Comparison of ENCODE assay signal across 8 mouse cellular contexts in genomic region chr3:89393605-89394004, GRCm38 (mm10). TPM values are rescaled to one million over a fixed set of nuclear protein-coding genes. Genes with fewer than 3 reads are reported as not detected.
A peak's percentile ranks its signal among the peaks of the same experiment; 100 is the strongest.
DNase-seq lines count a peak whose midpoint lies in the region; ATAC-seq and TF ChIP-seq lines count a peak whose summit lies in the region.

No protein-coding gene starts in this region.

- peak overlapping the region; percentile 66 for H3ac ChIP-seq in myocyte (ENCODE audit: control insufficient read depth, insufficient read length)

- peak; percentile 48 for TF ChIP-seq POLR2A in myocyte (IDR thresholded peaks at IDR 0.05; ENCODE audit: insufficient read length, low read depth)

- DNase-seq in c-Kit-negative CD71-positive TER-119-positive erythroid progenitor cells, embryonic 14.5 days (ENCODE audit: low read depth, low spot score), result peak; percentile 75
- DNase-seq in fat pad, adult 2 months (ENCODE audit: extremely low read depth, low read depth, low spot score), result peak; percentile 73
- DNase-seq in kidney, postnatal 10 days, result peak; percentile 99
- DNase-seq in liver, embryonic 11.5 days (ENCODE audit: low spot score), result peak; percentile 96
- DNase-seq in spleen, postnatal 4 days (ENCODE audit: low spot score in 2 of 2), result peak; percentile 95 to 96

- H3K4me1 ChIP-seq in heart, embryonic 13.5 days, result peaks cover 48% of the 10 kb centered on the region
- H3K4me1 ChIP-seq in liver, embryonic 11.5 days (replicated peaks; ENCODE audit: control insufficient read depth, insufficient read depth, low read length), result peaks cover 38% of the 10 kb centered on the region

- H3K27ac ChIP-seq in heart, embryonic 13.5 days (replicated peaks), result peak overlapping the region; percentile 97
- peak overlapping the region; percentile 88 for H3K27ac ChIP-seq in liver, embryonic 11.5 days (ENCODE audit: low read depth, low read length)

- peak overlapping the region; percentile 76 for H3K4me3 ChIP-seq in heart, embryonic 13.5 days
- H3K4me3 ChIP-seq in liver, embryonic 11.5 days (ENCODE audit: low read depth, low read length), result peak overlapping the region; percentile 64
- H3K4me3 ChIP-seq in myocyte, result peak overlapping the region; percentile 99

- H3K9ac ChIP-seq in heart, embryonic 13.5 days, result peak overlapping the region; percentile 92
- H3K9ac ChIP-seq in liver, embryonic 11.5 days (ENCODE audit: low read depth, low read length), result peak overlapping the region; percentile 70

- WGBS in heart, embryonic 13.5 days, result under 1% methylated on average over 15 of the region's 15 CpGs
- WGBS in liver, embryonic 11.5 days, result under 1% methylated on average over 15 of the region's 15 CpGs

- no peaks in the 10 kb centered on the region for H3K27me3 ChIP-seq in heart, embryonic 13.5 days (replicated peaks)
- no peaks in the 10 kb centered on the region; the same call in 1 of the 2 replicates for H3K27me3 ChIP-seq in liver, embryonic 11.5 days (replicated peaks; ENCODE audit: control insufficient read depth, insufficient read depth, low read length)
- no peaks in the 10 kb centered on the region for H3K27me3 ChIP-seq in myocyte (ENCODE audit: control insufficient read depth, insufficient read depth, insufficient read length)

- peak; percentile 78 for ATAC-seq in CD4-positive, CD25-positive, alpha-beta regulatory T cell, adult 4 months
- ATAC-seq in heart, embryonic 13.5 days (ENCODE audit: extremely low read depth, insufficient number of reproducible peaks, low FRiP score, low TSS enrichment), result peak; percentile 91
- ATAC-seq in liver, embryonic 11.5 days (replicated peaks; ENCODE audit: low FRiP score), result peak; percentile 92

- H3K4me2 ChIP-seq in heart, embryonic 13.5 days, result peak overlapping the region; percentile 97
- peak overlapping the region; percentile 99 for H3K4me2 ChIP-seq in liver, embryonic 11.5 days
- peak overlapping the region; percentile 90 for H3K4me2 ChIP-seq in myocyte (ENCODE audit: low read depth)

- peaks cover 35% of the 10 kb centered on the region for H3K79me2 ChIP-seq in myocyte (ENCODE audit: control insufficient read depth, insufficient read depth)

- H3K9me3 ChIP-seq in heart, embryonic 13.5 days, result no peaks in the 10 kb centered on the region
- no peaks in the 10 kb centered on the region for H3K9me3 ChIP-seq in liver, embryonic 11.5 days (ENCODE audit: control insufficient read depth, low read length)

- no peaks in the 10 kb centered on the region for H3K36me3 ChIP-seq in heart, embryonic 13.5 days
- no peaks in the 10 kb centered on the region for H3K36me3 ChIP-seq in liver, embryonic 11.5 days (ENCODE audit: control insufficient read depth, insufficient read depth, low read length)
- H3K36me3 ChIP-seq in myocyte (ENCODE audit: control insufficient read depth, insufficient read depth), result no peaks in the 10 kb centered on the region

TF ChIP-seq in myocyte, 11 proteins besides CTCF, POLR2A, EP300 and RAD21:
- TF ChIP-seq MYOG (IDR thresholded peaks at IDR 0.05; ENCODE audit: control insufficient read depth in 1 of 3, insufficient read depth in 1 of 3, insufficient read length in 2 of 3, low read depth in 2 of 3), result peak in 1 of 3 experiments; percentile 23
- TF ChIP-seq POLR2AphosphoS2 (IDR thresholded peaks at IDR 0.05; ENCODE audit: insufficient read length, low read depth), result peak; percentile 55
- no peak for TF ChIP-seq MAX (IDR thresholded peaks at IDR 0.05; ENCODE audit: low read depth)
- peak in 1 of 3 experiments; percentile 18 for TF ChIP-seq MYOD1 (IDR thresholded peaks at IDR 0.05; ENCODE audit: control insufficient read depth in 1 of 3, insufficient read length in 2 of 3, low read depth in 2 of 3)
- TF ChIP-seq SRF (IDR thresholded peaks at IDR 0.05; ENCODE audit: control insufficient read depth, insufficient read length, low read depth), result peak; percentile 78

RNA-seq across cellular contexts. Expression of gene Zbtb7b, which starts 1.0 kb away (rescaled TPM):
- 10 to 100 TPM; 11.7 to 13.2 TPM for polyA plus RNA-seq in CD4-positive, CD25-positive, alpha-beta regulatory T cell, adult 4 months (2017; shearing (Covaris generic))
- 1.9 and 2.1 TPM in 2 replicates for polyA plus RNA-seq in heart, embryonic 13.5 days (2015; fragmentation: Nextera tagmentation; extraction: Ambion mirVana)
- polyA plus RNA-seq in liver, embryonic 11.5 days (2014; fragmentation: Nextera tagmentation; extraction: Ambion mirVana), result 1.5 and 2.1 TPM in 2 replicates
- polyA plus RNA-seq in myocyte (2012; fragmentation: generic; extraction: Trizol), result 47.0 TPM

RNA-seq across cellular contexts. Expression of gene Lenep, which starts 9.0 kb away (rescaled TPM):
- 1 to 10 TPM in 1 of 2 experiments, not detected in 1; 5.3 TPM for polyA plus RNA-seq in CD4-positive, CD25-positive, alpha-beta regulatory T cell, adult 4 months (2017; shearing (Covaris generic))
- polyA plus RNA-seq in heart, embryonic 13.5 days (2015; fragmentation: Nextera tagmentation; extraction: Ambion mirVana), result 0.75 TPM in 1 of 2 replicates, not detected in the other
- polyA plus RNA-seq in liver, embryonic 11.5 days (2014; fragmentation: Nextera tagmentation; extraction: Ambion mirVana), result not detected in 2 replicates
- polyA plus RNA-seq in myocyte (2012; fragmentation: generic; extraction: Trizol), result not detected

RNA-seq across cellular contexts. Expression of gene Flad1, which starts 18.1 kb away (rescaled TPM):
- 10 to 100 TPM; 52.2 to 71.7 TPM for polyA plus RNA-seq in CD4-positive, CD25-positive, alpha-beta regulatory T cell, adult 4 months (2017; shearing (Covaris generic))
- 30.3 and 32.0 TPM in 2 replicates for polyA plus RNA-seq in heart, embryonic 13.5 days (2015; fragmentation: Nextera tagmentation; extraction: Ambion mirVana)
- 34.3 and 37.8 TPM in 2 replicates for polyA plus RNA-seq in liver, embryonic 11.5 days (2014; fragmentation: Nextera tagmentation; extraction: Ambion mirVana)
- 19.8 TPM for polyA plus RNA-seq in myocyte (2012; fragmentation: generic; extraction: Trizol)

RNA-seq across cellular contexts. Expression of gene Cks1b, which starts 24.6 kb away (rescaled TPM):
- 10 to 100 TPM; 21.6 to 40.2 TPM for polyA plus RNA-seq in CD4-positive, CD25-positive, alpha-beta regulatory T cell, adult 4 months (2017; shearing (Covaris generic))
- 339 and 400 TPM in 2 replicates for polyA plus RNA-seq in heart, embryonic 13.5 days (2015; fragmentation: Nextera tagmentation; extraction: Ambion mirVana)
- 498 and 502 TPM in 2 replicates for polyA plus RNA-seq in liver, embryonic 11.5 days (2014; fragmentation: Nextera tagmentation; extraction: Ambion mirVana)
- polyA plus RNA-seq in myocyte (2012; fragmentation: generic; extraction: Trizol), result 113 TPM

RNA-seq across cellular contexts. Expression of gene Shc1, which starts 24.6 kb away (rescaled TPM):
- polyA plus RNA-seq in CD4-positive, CD25-positive, alpha-beta regulatory T cell, adult 4 months (2017; shearing (Covaris generic)), result 10 to 100 TPM; 33.2 to 35.2 TPM
- 63.4 and 66.1 TPM in 2 replicates for polyA plus RNA-seq in heart, embryonic 13.5 days (2015; fragmentation: Nextera tagmentation; extraction: Ambion mirVana)
- 72.8 and 75.6 TPM in 2 replicates for polyA plus RNA-seq in liver, embryonic 11.5 days (2014; fragmentation: Nextera tagmentation; extraction: Ambion mirVana)
- 95.5 TPM for polyA plus RNA-seq in myocyte (2012; fragmentation: generic; extraction: Trizol)

Comparison
In these comparisons a context has a peak if more than half of its experiments do, and no peak if none do; other contexts are left out.
1. Peak in every context shown above with its lines: DNase-seq, ATAC-seq, H3K4me3 ChIP-seq and H3K27ac ChIP-seq.